Mouse (Mus musculus): ENCODE measurements around the gene Ms4a4b. TPM values are rescaled to one million over a fixed set of nuclear protein-coding genes. Genes with fewer than 3 reads are reported as not detected.
"Not testable (repeated sequence)": the region's sequence is repeated elsewhere in the genome, so short reads cannot be mapped to it uniquely, and the experiment has no call there.

Gene Ms4a4b
- total and polyA plus RNA-seq, 3 experiments: 0.59 to 2.8 (median 0.65) TPM

DNA sequence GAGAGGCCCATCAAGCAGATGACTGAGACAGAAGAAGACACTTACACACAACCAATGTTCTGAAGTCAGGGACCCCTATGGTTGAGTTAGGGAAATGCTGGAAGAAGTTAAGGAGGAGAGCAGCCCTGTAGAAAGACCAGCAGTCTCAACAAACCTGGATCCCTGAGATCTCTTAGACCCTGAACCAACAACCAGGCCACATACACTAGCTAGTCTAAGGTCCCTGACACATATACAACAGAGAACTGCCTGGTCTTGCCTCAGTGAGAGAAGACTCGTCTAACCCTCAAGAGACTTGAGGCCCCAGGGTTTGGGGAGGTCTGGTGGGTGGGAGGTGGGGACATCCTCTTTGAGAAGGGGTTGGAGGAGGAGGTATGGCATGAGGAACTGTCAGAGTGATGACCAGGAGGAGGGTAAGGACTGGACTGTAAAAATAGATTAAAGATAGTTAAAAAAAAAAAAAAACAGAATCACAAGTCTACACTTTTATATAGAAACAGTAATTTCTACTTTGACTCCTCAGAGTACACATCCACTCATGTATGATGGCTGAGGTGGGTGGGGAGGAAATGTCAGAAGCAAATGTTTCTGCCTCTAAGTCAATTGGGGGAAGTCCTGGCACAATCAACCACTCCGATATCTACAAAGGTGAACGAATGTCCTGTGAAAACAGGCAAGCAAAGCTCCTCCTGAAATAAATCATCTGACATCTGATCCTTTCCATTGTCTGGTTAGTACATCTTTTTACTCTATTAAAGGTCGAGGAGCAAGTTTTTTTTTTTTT is 48.2 kb downstream of the Ms4a4b start:
- no peak overlapping the region for H3K4me3 ChIP-seq
- H3K79me2 ChIP-seq (replicated peaks; ENCODE audit: control insufficient read depth, insufficient read depth, low read length): no peaks in the 10 kb centered on the region
- intact Hi-C loops (cut with DNase I): no loop called here
- H3K36me3 ChIP-seq (ENCODE audit: control insufficient read depth, insufficient read depth, low read length): no peaks in the 10 kb centered on the region
- WGBS: 40% methylated on average over 4 of the region's 4 CpGs
- no peak overlapping the region for H3K27ac ChIP-seq
- DNase-seq: no peak
- H3K9ac ChIP-seq (ENCODE audit: low read depth, low read length): no peak overlapping the region
- H3K27me3 ChIP-seq (ENCODE audit: control insufficient read depth, insufficient read depth, low read length): no peaks in the 10 kb centered on the region
- no peak for TF ChIP-seq EP300 (IDR thresholded peaks at IDR 0.05; ENCODE audit: insufficient read depth, low read depth, low read length)
- no peak for TF ChIP-seq POLR2A (IDR thresholded peaks at IDR 0.05; ENCODE audit: insufficient read depth, low read depth, low read length)
- no peak for TF ChIP-seq CTCF (IDR thresholded peaks at IDR 0.05)
- no peaks in the 10 kb centered on the region for H3K4me1 ChIP-seq (ENCODE audit: control insufficient read depth, insufficient read depth, low read length)

DNA sequence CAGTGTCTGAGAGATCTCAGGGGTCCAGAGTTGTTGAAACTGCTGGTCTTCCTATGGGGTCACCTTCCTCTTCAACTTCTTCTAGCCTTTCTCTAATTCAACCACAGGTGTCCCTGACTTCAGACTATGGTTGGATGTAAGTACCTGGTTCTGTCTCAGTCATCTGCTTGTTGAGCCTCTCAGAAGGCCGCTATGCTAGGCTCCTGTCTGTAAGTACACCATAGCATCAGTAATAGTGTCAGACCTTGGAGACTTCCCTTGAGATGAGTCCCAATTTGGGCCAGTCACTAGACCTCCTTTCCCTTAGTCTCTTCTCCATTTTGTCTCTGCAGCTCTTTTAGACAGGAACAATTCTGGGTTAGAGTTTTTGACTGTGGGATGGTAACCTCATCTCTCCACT is 49.3 kb downstream of the Ms4a4b start:
- Histone ChIP-seq H3K4me1 (ENCODE audit: control insufficient read depth, insufficient read depth, low read length) (no peaks in the 10 kb centered on the region), H3K9ac (ENCODE audit: low read depth, low read length) (no peak overlapping the region), H3K27me3 (ENCODE audit: control insufficient read depth, insufficient read depth, low read length) (no peaks in the 10 kb centered on the region), H3K4me3 (no peak overlapping the region), H3K27ac (no peak overlapping the region), H3K79me2 (replicated peaks; ENCODE audit: control insufficient read depth, insufficient read depth, low read length) (no peaks in the 10 kb centered on the region), H3K36me3 (ENCODE audit: control insufficient read depth, insufficient read depth, low read length) (no peaks in the 10 kb centered on the region)
- 61% methylated on average over 1 of the region's 1 CpGs for WGBS
- no peak for DNase-seq
- intact Hi-C loops (cut with DNase I): no loop called here
- TF ChIP-seq CTCF (IDR thresholded peaks at IDR 0.05) (no peak), EP300 (IDR thresholded peaks at IDR 0.05; ENCODE audit: insufficient read depth, low read depth, low read length) (no peak), POLR2A (IDR thresholded peaks at IDR 0.05; ENCODE audit: insufficient read depth, low read depth, low read length) (no peak)

DNA sequence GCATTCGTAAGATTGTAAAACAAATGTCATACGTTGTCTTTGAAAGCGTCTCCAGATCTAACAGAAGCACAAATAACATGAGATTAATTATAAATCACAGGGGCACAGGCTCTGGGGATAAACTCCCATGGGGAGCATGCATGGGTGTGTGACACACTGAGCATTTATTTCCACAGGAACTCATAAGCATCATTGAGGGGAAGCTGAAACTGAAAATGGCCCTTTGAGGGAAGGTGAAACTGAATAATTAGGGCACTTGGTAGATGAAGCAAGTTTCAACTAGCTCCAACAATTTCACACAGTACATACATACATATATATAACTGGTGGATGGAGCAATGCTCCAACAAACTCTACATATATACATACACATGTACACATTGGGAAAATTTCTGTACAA is 51.2 kb downstream of the Ms4a4b start:
- Histone ChIP-seq H3K9ac (ENCODE audit: low read depth, low read length) (no peak overlapping the region), H3K79me2 (replicated peaks; ENCODE audit: control insufficient read depth, insufficient read depth, low read length) (no peaks in the 10 kb centered on the region), H3K36me3 (ENCODE audit: control insufficient read depth, insufficient read depth, low read length) (no peaks in the 10 kb centered on the region), H3K4me1 (ENCODE audit: control insufficient read depth, insufficient read depth, low read length) (no peaks in the 10 kb centered on the region), H3K27ac (no peak overlapping the region), H3K27me3 (ENCODE audit: control insufficient read depth, insufficient read depth, low read length) (no peaks in the 10 kb centered on the region), H3K4me3 (no peak overlapping the region)
- intact Hi-C loops (cut with DNase I): no loop called here
- no peak for TF ChIP-seq EP300 (IDR thresholded peaks at IDR 0.05; ENCODE audit: insufficient read depth, low read depth, low read length)
- TF ChIP-seq POLR2A (IDR thresholded peaks at IDR 0.05; ENCODE audit: insufficient read depth, low read depth, low read length): no peak
- no peak for TF ChIP-seq CTCF (IDR thresholded peaks at IDR 0.05)
- WGBS: 74% methylated on average over 3 of the region's 3 CpGs
- DNase-seq: no peak

GRCm38 (mm10) chr19:11496361-11496760 is 53.0 kb downstream of the Ms4a4b start:
- intact Hi-C loops (cut with DNase I): no loop called here
- no peak for TF ChIP-seq POLR2A (IDR thresholded peaks at IDR 0.05; ENCODE audit: insufficient read depth, low read depth, low read length)
- no peak for TF ChIP-seq CTCF (IDR thresholded peaks at IDR 0.05)
- TF ChIP-seq EP300 (IDR thresholded peaks at IDR 0.05; ENCODE audit: insufficient read depth, low read depth, low read length): no peak
- DNase-seq: no peak
- WGBS: 57% methylated on average over 6 of the region's 6 CpGs
- no peak overlapping the region for H3K9ac ChIP-seq (ENCODE audit: low read depth, low read length)
- H3K36me3 ChIP-seq (ENCODE audit: control insufficient read depth, insufficient read depth, low read length): no peaks in the 10 kb centered on the region
- H3K4me1 ChIP-seq (ENCODE audit: control insufficient read depth, insufficient read depth, low read length): no peaks in the 10 kb centered on the region
- H3K27me3 ChIP-seq (ENCODE audit: control insufficient read depth, insufficient read depth, low read length): no peaks in the 10 kb centered on the region
- H3K27ac ChIP-seq: no peak overlapping the region
- H3K79me2 ChIP-seq (replicated peaks; ENCODE audit: control insufficient read depth, insufficient read depth, low read length): no peaks in the 10 kb centered on the region
- H3K4me3 ChIP-seq: no peak overlapping the region

DNA sequence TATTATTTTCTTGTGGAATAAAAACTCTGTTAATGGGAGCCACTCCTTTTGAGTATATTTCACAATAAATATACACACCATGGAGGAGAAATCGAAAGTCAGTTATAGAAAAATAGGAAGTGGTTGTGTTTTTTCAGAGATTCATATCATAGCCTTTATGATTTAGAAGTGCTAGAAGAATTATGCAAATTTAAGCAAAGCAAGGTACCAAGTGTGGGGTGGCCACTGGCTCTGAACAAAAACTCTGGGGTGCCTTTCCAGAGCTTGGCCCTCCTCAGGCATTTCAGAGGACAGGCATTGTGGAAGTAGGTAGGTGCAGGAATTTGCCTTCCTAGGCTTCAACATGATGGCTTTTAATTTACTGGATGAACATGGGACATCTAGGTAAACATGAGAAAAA is 53.9 kb downstream of the Ms4a4b start:
- H3K27me3 ChIP-seq (ENCODE audit: control insufficient read depth, insufficient read depth, low read length); H3K27ac ChIP-seq; intact Hi-C loops (cut with DNase I); H3K4me3 ChIP-seq; H3K79me2 ChIP-seq (replicated peaks; ENCODE audit: control insufficient read depth, insufficient read depth, low read length); H3K4me1 ChIP-seq (ENCODE audit: control insufficient read depth, insufficient read depth, low read length); DNase-seq; H3K9ac ChIP-seq (ENCODE audit: low read depth, low read length); H3K36me3 ChIP-seq (ENCODE audit: control insufficient read depth, insufficient read depth, low read length): not testable (repeated sequence)
- WGBS: 61% methylated on average over 1 of the region's 1 CpGs

DNA sequence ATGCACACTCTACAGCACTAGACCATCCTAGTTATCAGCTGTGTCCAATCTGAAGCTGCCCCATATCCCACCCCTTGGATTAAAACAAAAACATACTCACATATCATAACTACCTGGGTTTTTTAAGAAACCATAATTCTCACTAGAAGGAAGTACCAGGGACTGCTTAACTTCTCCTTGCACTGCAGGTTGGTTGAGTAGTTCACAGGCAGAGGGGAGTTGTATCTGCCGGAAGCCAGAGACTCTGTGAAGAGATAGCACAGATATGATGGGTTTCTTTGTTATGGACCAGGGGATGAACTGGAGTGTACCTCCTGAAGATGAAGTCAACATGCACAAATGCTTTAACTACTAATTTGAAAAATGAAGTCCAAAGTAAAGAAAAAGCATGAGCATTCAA is 57.4 kb downstream of the Ms4a4b start:
- H3K27ac ChIP-seq: no peak overlapping the region
- no peak for DNase-seq
- intact Hi-C loops (cut with DNase I): loop anchor here (2.0 kb wide), 1 partner anchor 48 kb away; no protein-coding TSS in a partner anchor
- no peaks in the 10 kb centered on the region for H3K79me2 ChIP-seq (replicated peaks; ENCODE audit: control insufficient read depth, insufficient read depth, low read length)
- TF ChIP-seq POLR2A (IDR thresholded peaks at IDR 0.05; ENCODE audit: insufficient read depth, low read depth, low read length) (no peak), EP300 (IDR thresholded peaks at IDR 0.05; ENCODE audit: insufficient read depth, low read depth, low read length) (no peak), CTCF (IDR thresholded peaks at IDR 0.05) (no peak)
- no peaks in the 10 kb centered on the region for H3K4me1 ChIP-seq (ENCODE audit: control insufficient read depth, insufficient read depth, low read length)
- H3K4me3 ChIP-seq: no peak overlapping the region
- WGBS: 65% methylated on average over 1 of the region's 1 CpGs
- no peak overlapping the region for H3K9ac ChIP-seq (ENCODE audit: low read depth, low read length)
- H3K36me3 ChIP-seq (ENCODE audit: control insufficient read depth, insufficient read depth, low read length): no peaks in the 10 kb centered on the region
- no peaks in the 10 kb centered on the region for H3K27me3 ChIP-seq (ENCODE audit: control insufficient read depth, insufficient read depth, low read length)
